Mouse (Mus musculus): ENCODE data around the gene 1700019D03Rik. TPM values are rescaled to one million over a fixed set of nuclear protein-coding genes. Genes with fewer than 3 reads are reported as not detected.

The 1700019D03Rik gene
- polyA plus RNA-seq, 1 experiment from 2014 or later, result 8.7 TPM

DNA sequence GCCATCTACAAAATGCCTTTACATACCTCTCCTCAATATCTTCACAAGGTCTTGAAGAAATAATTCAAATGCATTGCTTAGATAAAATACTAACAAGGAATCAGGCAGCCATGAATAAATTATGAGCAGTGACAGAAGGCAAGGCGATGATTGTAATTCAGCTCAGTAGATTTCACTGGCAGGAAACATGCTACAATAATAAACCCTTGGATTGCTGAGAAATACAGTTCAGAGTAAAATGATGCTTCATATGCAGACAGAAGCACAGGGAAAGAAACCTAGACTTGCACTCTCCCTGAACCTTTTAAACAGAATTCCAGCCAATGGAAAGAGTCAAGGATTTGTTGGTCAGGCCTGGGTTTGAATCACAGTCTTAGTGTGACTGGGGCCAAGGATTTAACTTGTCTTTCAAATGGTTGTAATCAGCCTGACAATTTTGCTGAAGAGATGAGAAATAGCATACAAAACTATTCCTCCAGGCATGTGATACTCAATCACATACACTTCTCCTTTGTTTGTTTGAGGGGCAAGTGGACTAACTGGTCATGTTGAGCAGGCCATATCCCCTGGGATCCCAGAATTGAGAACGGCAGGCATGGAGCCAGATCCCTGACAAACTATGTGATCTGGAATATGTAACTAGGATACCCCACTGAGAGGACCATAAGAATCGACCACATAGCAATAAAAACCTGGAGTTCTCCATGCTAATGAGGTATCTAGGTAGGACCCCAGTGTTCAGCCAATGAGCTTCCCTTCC, 1.1 kb downstream of the 1700019D03Rik start:
- Histone ChIP-seq H3K9ac (no peak overlapping the region), H3K4me1 (replicated peaks) (no peaks in the 10 kb centered on the region), H3K4me2 (no peak overlapping the region), H3K9me3 (replicated peaks) (no peaks in the 10 kb centered on the region), H3K36me3 (replicated peaks) (no peaks in the 10 kb centered on the region), H3K27me3 (no peaks in the 10 kb centered on the region), H3K27ac (replicated peaks) (no peak overlapping the region), H3K4me3 (replicated peaks) (no peak overlapping the region)
- WGBS (ENCODE audit: insufficient replicate concordance), result 52% methylated on average over 3 of the region's 3 CpGs
- ATAC-seq (ENCODE audit: insufficient read depth), result no peak

DNA sequence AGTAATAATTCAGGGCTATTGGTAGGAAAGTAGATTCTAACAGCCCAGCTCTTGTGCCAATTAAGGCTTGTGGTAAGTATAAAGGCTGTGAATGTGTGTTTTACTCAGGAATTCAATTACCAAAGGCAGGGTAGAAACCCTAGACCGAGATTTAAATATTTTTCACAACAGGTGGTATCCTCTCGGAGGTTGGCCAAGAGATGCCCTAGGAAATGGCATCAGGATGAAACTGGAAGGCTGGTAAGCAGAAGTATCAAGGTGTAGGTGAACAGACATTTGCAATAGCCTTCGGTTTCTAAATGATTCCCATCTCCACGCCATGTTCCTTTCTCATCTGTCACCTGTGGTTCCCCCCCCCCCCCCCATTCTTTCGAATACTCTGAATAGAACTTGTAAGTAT, 4.4 kb downstream of the 1700019D03Rik start:
- no peak overlapping the region for H3K9ac ChIP-seq
- H3K27me3 ChIP-seq, result no peaks in the 10 kb centered on the region
- H3K4me3 ChIP-seq (replicated peaks), result no peak overlapping the region
- H3K4me1 ChIP-seq (replicated peaks), result no peaks in the 10 kb centered on the region
- 50% methylated on average over 5 of the region's 5 CpGs for WGBS (ENCODE audit: insufficient replicate concordance)
- no peak overlapping the region for H3K4me2 ChIP-seq
- H3K9me3 ChIP-seq (replicated peaks), result no peaks in the 10 kb centered on the region
- no peaks in the 10 kb centered on the region for H3K36me3 ChIP-seq (replicated peaks)
- no peak for ATAC-seq (ENCODE audit: insufficient read depth)
- no peak overlapping the region for H3K27ac ChIP-seq (replicated peaks)

DNA sequence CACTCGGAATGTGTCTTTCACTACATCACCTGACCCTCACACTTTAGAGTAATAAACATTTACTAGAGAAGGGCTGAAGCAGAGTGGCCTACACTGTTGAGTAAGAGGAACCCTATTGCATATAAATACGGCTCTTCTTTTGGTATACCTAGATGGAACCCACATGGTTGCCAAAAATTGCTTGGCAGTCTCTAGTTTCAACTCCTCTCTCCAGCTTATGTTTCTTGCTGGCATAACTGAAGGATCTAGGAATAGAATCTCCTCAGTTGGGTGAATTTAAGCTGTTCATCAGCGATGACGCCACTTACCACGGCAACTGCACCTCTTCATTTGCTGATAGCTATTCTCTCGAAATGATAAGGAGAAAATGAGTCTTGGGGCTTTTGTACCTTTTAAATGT, 5.3 kb downstream of the 1700019D03Rik start:
- Histone ChIP-seq H3K9me3 (replicated peaks) (no peaks in the 10 kb centered on the region), H3K27me3 (no peaks in the 10 kb centered on the region), H3K9ac (no peak overlapping the region), H3K36me3 (replicated peaks) (no peaks in the 10 kb centered on the region), H3K4me3 (replicated peaks) (no peak overlapping the region), H3K27ac (replicated peaks) (no peak overlapping the region), H3K4me2 (no peak overlapping the region), H3K4me1 (replicated peaks) (no peaks in the 10 kb centered on the region)
- ATAC-seq (ENCODE audit: insufficient read depth), result no peak
- 59% methylated on average over 6 of the region's 6 CpGs for WGBS (ENCODE audit: insufficient replicate concordance)

DNA sequence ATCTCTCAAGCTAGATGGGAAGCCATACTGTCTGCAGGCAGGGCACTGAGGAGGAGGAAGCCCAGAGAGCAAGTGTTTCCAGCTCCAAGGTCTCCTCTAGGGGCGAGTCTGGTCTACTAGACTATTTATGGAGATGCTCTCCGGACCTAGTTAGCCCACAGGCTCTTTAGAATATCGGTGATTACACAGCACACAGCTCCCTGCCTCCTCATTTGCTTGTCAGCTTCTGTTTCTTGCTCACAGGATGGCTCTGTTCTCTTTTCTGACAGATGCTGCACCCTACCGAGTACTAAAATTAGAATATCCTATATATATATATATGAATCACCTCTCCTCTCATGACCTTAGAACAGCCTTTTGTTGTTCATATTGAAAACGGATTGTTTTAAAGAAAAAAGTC, 33.3 kb downstream of the 1700019D03Rik start:
- Histone ChIP-seq H3K9me3 (replicated peaks) (no peaks in the 10 kb centered on the region), H3K4me2 (no peak overlapping the region), H3K4me3 (replicated peaks) (no peak overlapping the region), H3K36me3 (replicated peaks) (no peaks in the 10 kb centered on the region), H3K4me1 (replicated peaks) (no peaks in the 10 kb centered on the region), H3K27me3 (no peaks in the 10 kb centered on the region), H3K27ac (replicated peaks) (no peak overlapping the region), H3K9ac (no peak overlapping the region)
- WGBS (ENCODE audit: insufficient replicate concordance), result 46% methylated on average over 5 of the region's 5 CpGs
- no peak for ATAC-seq (ENCODE audit: insufficient read depth)

DNA sequence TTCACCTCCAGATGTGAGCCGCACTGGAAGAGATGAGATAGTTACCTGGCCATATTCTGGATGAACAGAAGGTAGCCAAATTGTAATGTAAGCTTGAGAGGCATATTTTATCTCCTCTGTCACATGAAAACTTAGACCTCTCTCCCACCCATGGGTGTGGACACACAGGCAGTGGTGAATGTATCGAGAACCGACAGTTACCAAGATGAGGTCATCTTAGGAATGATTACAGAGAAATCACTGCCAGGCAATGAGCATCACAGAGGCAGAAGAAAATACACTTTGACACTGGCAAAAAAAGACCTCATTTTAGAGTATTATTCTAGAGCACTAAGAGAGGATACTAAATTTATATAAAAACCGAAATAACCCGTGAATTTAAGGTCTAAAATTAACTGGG, 46.8 kb downstream of the 1700019D03Rik start:
- no peak overlapping the region for H3K27ac ChIP-seq (replicated peaks)
- H3K4me1 ChIP-seq (replicated peaks), result no peaks in the 10 kb centered on the region
- no peaks in the 10 kb centered on the region for H3K36me3 ChIP-seq (replicated peaks)
- H3K9me3 ChIP-seq (replicated peaks), result no peaks in the 10 kb centered on the region
- H3K9ac ChIP-seq, result no peak overlapping the region
- H3K27me3 ChIP-seq, result no peaks in the 10 kb centered on the region
- no peak for ATAC-seq (ENCODE audit: insufficient read depth)
- no peak overlapping the region for H3K4me2 ChIP-seq
- no peak overlapping the region for H3K4me3 ChIP-seq (replicated peaks)
- WGBS (ENCODE audit: insufficient replicate concordance), result 60% methylated on average over 5 of the region's 5 CpGs

DNA sequence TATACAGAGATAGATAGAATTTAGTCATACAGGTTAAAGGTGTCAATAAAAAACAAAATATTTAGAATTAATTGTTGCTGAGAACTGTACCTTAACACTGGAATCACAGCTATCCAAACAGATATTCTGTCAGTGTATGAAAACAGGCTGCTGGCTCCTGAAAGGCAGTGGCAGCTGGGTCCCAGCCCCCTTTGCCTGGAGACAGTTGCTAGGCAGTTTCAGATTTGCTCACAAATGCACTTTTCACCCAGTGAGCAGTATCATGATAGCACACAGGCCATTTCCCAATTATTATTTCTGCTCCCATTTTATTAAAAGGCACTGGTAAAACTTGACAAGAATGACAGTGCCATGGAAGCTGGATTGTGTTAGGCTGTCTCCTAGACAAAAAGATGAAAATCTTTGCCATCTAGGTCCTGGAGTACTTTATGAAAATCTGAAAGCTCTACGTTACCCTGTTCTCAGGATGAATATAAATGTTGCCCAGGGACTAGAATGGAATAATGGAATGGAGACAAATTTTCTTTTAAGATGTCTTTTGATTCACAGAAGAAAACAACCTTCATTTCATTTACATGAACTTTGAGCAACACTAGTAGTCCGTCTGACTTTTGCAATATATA, 48.0 kb downstream of the 1700019D03Rik start:
- 54% methylated on average over 2 of the region's 2 CpGs for WGBS (ENCODE audit: insufficient replicate concordance)

DNA sequence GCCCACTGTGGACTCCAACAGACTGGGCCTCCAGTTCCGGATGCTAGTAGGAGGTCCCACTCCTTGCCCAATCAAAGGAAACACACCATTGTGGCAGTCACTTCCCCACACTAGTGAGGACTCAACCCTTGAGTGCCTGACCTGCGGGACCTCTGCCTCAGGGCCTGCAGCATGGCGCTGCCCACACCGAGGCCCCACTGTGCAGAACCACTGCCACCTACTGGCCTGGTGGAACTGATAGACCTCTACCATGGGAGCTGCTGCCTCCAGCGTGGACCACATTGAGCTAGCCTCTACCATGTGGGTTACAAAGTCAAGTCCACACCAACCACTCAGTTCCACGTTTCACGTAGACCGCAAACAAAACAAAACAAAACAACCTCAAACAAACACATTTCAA, 55.4 kb downstream of the 1700019D03Rik start:
- Histone ChIP-seq H3K27me3 (no peaks in the 10 kb centered on the region), H3K36me3 (replicated peaks) (no peaks in the 10 kb centered on the region), H3K4me2 (no peak overlapping the region), H3K4me1 (replicated peaks) (no peaks in the 10 kb centered on the region), H3K9me3 (replicated peaks) (no peaks in the 10 kb centered on the region), H3K9ac (no peak overlapping the region), H3K27ac (replicated peaks) (no peak overlapping the region), H3K4me3 (replicated peaks) (no peak overlapping the region)
- WGBS (ENCODE audit: insufficient replicate concordance), result 66% methylated on average over 8 of the region's 8 CpGs
- ATAC-seq (ENCODE audit: insufficient read depth), result peak; percentile 15; the same call in 1 of the 2 replicates

More for the DNA sequence above, 48.0 kb downstream of the 1700019D03Rik start:
- H3K9me3 ChIP-seq (replicated peaks), result no peaks in the 10 kb centered on the region
- no peak for ATAC-seq (ENCODE audit: insufficient read depth)
- H3K4me2 ChIP-seq, result no peak overlapping the region
- no peak overlapping the region for H3K9ac ChIP-seq
- no peak overlapping the region for H3K4me3 ChIP-seq (replicated peaks)
- H3K36me3 ChIP-seq (replicated peaks), result no peaks in the 10 kb centered on the region
- H3K27ac ChIP-seq (replicated peaks), result no peak overlapping the region
- H3K27me3 ChIP-seq, result no peaks in the 10 kb centered on the region
- H3K4me1 ChIP-seq (replicated peaks), result no peaks in the 10 kb centered on the region

DNA sequence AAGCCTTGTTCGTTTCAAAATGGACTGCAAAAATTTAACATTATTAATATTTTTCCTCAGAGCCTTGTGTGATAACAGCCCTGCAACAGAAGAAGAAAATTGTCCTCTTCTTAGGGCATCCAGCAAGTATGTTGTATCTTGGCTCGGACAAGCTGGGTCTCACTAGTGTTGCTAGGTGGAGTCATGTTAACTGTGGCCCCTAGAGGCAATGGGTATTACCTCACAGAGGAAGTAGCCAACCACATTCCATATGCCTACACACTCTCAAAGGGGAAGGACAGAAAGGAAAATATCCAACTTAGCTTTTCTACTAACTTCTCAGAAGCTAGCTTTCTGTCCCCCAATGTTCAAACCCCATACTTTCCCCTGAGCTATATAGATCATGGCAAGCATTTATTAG, 56.9 kb downstream of the 1700019D03Rik start:
- Histone ChIP-seq H3K4me1 (replicated peaks) (no peaks in the 10 kb centered on the region), H3K9me3 (replicated peaks) (no peaks in the 10 kb centered on the region), H3K4me2 (no peak overlapping the region), H3K9ac (no peak overlapping the region), H3K36me3 (replicated peaks) (no peaks in the 10 kb centered on the region), H3K27me3 (no peaks in the 10 kb centered on the region), H3K4me3 (replicated peaks) (no peak overlapping the region), H3K27ac (replicated peaks) (no peak overlapping the region)
- WGBS (ENCODE audit: insufficient replicate concordance), result 32% methylated on average over 2 of the region's 2 CpGs
- no peak for ATAC-seq (ENCODE audit: insufficient read depth)

DNA sequence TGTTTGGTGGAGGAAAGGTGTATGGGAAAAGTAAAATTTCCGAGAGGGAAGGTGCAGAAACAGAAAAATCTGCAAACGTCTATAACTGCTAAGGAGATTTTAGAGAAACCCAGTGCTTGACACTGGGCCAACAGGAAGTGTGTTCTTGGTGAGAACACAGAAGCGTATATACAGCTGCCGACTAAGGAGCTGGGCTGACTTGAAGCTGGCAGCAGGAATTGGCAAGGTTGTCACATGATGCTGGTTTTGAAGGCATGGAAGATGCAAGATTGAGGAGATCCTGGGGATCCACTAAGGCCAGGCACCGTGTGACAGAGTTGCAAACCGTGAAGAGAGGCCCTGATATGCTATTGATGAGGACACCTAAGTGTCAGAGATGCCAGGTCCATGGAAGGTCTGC, 59.8 kb downstream of the 1700019D03Rik start:
- Histone ChIP-seq H3K4me2 (no peak overlapping the region), H3K4me3 (replicated peaks) (no peak overlapping the region), H3K27ac (replicated peaks) (no peak overlapping the region), H3K36me3 (replicated peaks) (no peaks in the 10 kb centered on the region), H3K9ac (no peak overlapping the region), H3K4me1 (replicated peaks) (no peaks in the 10 kb centered on the region), H3K9me3 (replicated peaks) (no peaks in the 10 kb centered on the region), H3K27me3 (no peaks in the 10 kb centered on the region)
- ATAC-seq (ENCODE audit: insufficient read depth), result no peak
- 33% methylated on average over 6 of the region's 6 CpGs for WGBS (ENCODE audit: insufficient replicate concordance)

DNA sequence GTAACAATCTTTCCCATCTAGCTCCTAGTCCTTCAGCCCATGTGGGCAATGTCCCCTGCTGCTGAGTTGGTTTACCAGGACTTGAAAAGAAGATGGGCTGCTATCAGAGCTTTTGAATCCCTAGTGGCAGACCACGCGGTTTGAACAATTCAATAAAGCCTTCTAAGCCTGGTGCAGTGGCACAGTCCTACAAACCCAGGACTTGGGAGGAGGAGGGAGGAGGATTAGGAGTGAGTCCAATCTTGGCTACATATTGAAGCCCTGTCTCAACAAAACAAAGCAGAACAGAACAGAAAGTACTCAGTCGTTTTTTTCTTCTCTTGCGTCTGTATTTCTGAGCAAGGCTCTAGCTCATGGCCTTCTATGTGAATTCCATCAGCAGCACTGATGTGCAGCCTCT, 63.2 kb downstream of the 1700019D03Rik start:
- Histone ChIP-seq H3K4me3 (replicated peaks) (no peak overlapping the region), H3K36me3 (replicated peaks) (no peaks in the 10 kb centered on the region), H3K27ac (replicated peaks) (no peak overlapping the region), H3K9ac (no peak overlapping the region), H3K9me3 (replicated peaks) (no peaks in the 10 kb centered on the region), H3K27me3 (peaks cover 15% of the 10 kb centered on the region), H3K4me2 (no peak overlapping the region), H3K4me1 (replicated peaks) (no peaks in the 10 kb centered on the region)
- no peak for ATAC-seq (ENCODE audit: insufficient read depth)
- WGBS (ENCODE audit: insufficient replicate concordance), result 59% methylated on average over 4 of the region's 4 CpGs

DNA sequence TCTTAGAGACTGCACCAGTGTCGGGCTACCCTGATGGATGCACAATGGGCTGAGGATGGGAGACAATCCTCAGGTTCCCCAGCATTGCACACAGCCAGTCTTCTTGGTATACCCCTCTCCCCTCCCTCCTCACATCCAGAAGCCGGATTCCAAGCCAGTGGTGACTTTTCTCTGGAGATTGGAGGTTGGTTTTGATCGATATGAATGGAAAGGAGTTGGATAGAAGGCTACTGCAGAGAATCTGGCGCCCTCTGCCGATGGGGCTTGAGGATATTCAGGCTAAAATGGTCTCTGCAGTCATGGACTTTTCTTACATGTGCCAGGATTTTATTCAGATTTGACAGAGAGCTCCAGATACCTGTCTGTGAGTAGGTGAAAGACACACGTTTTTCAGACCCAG, 64.9 kb downstream of the 1700019D03Rik start:
- no peak overlapping the region for H3K27ac ChIP-seq (replicated peaks)
- no peaks in the 10 kb centered on the region for H3K36me3 ChIP-seq (replicated peaks)
- peaks cover 15% of the 10 kb centered on the region for H3K27me3 ChIP-seq
- WGBS (ENCODE audit: insufficient replicate concordance), result 24% methylated on average over 6 of the region's 6 CpGs
- no peaks in the 10 kb centered on the region for H3K4me1 ChIP-seq (replicated peaks)
- no peak overlapping the region for H3K9ac ChIP-seq
- H3K4me3 ChIP-seq (replicated peaks), result no peak overlapping the region
- no peak overlapping the region for H3K4me2 ChIP-seq
- no peaks in the 10 kb centered on the region for H3K9me3 ChIP-seq (replicated peaks)
- ATAC-seq (ENCODE audit: insufficient read depth), result no peak

DNA sequence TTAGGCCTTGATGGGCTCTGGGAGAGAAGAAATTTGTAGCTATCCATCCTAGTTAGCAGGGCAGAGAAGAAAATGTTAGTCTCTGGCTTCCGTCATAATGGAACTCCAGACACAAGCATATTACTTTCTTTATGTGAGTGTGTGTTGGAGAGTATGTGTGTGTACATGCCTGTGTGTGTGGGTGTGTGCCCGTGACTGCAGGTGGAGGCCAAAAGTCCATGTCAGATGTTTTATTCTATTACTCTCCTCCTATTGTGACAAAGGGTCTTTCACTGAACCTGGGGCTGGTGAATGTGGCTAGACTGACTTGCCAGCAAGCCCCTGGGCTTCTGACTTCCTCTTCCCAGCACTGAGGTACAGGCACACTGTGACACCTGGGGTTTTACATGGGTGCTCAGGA, 65.5 kb downstream of the 1700019D03Rik start:
- no peak overlapping the region for H3K4me2 ChIP-seq
- 41% methylated on average over 2 of the region's 2 CpGs for WGBS (ENCODE audit: insufficient replicate concordance)
- no peaks in the 10 kb centered on the region for H3K9me3 ChIP-seq (replicated peaks)
- no peaks in the 10 kb centered on the region for H3K36me3 ChIP-seq (replicated peaks)
- no peak overlapping the region for H3K27ac ChIP-seq (replicated peaks)
- no peak overlapping the region for H3K9ac ChIP-seq
- peaks cover 15% of the 10 kb centered on the region for H3K27me3 ChIP-seq
- H3K4me1 ChIP-seq (replicated peaks), result no peaks in the 10 kb centered on the region
- no peak overlapping the region for H3K4me3 ChIP-seq (replicated peaks)
- no peak for ATAC-seq (ENCODE audit: insufficient read depth)

Measured in liver, embryonic 15.5 days (tissue).